Mouse (Mus musculus) lung, embryonic 14.5 days (tissue): ENCODE measurements around the gene 2010003K11Rik. TPM values are rescaled to one million over a fixed set of nuclear protein-coding genes. Genes with fewer than 3 reads are reported as not detected.

Source experiments
- ATAC-seq: fragments of 200-750 bp; cut with Nextera tagmentation; 2 replicates; pipeline ENCODE4 v1.8.0; 2017; ENCODE audit warnings: mild to moderate bottlenecking, moderate TSS enrichment, moderate library complexity; ENCODE audit not compliant: insufficient read depth
- DNase-seq: peaks from one replicate; pipeline ENCODE4 v3.0.0-alpha.2; 2015
- H3K27ac ChIP-seq: fragments of 300-500 bp; sonication (generic); 2 replicates; pipeline ENCODE4 v1.5.1; 2014; ENCODE audit warnings: low read depth, mild to moderate bottlenecking, moderate library complexity
- H3K27me3 ChIP-seq: fragments of 300-500 bp; sonication (generic); 2 replicates; pipeline ENCODE4 v1.6.1; 2014; ENCODE audit warnings: low read length, control low read depth; ENCODE audit not compliant: insufficient read depth
- H3K36me3 ChIP-seq: fragments of 300-500 bp; sonication (generic); 2 replicates; pipeline ENCODE4 v1.6.1; 2014; ENCODE audit warnings: control low read depth; ENCODE audit not compliant: insufficient read depth
- H3K4me1 ChIP-seq: fragments of 300-500 bp; sonication (generic); 2 replicates; pipeline ENCODE4 v1.6.1; 2014; ENCODE audit warnings: antibody characterized with exemption, control low read depth; ENCODE audit not compliant: insufficient read depth
- H3K4me2 ChIP-seq: fragments of 300-500 bp; sonication (generic); 2 replicates; pipeline ENCODE4 v1.6.1; 2014; ENCODE audit warnings: mild to moderate bottlenecking
- H3K4me3 ChIP-seq: fragments of 300-500 bp; sonication (generic); 2 replicates; pipeline ENCODE4 v1.5.1; 2014; ENCODE audit warnings: low read depth, low read length
- H3K9ac ChIP-seq: fragments of 300-500 bp; sonication (generic); 2 replicates; pipeline ENCODE4 v1.6.1; 2014
- H3K9me3 ChIP-seq: fragments of 300-500 bp; sonication (generic); 2 replicates; pipeline ENCODE4 v1.6.1; 2016; ENCODE audit warnings: low read depth, low read length, control low read depth
- CTCF ChIP-seq: IDR thresholded peaks from 2 replicates; pipeline ENCODE4 v1.5.1; 2016; ENCODE audit warnings: antibody characterized with exemption, low read depth
- WGBS: fragments of 180-500 bp; shearing (Covaris S2); extraction: QIAGEN DNeasy Blood & Tissue Kit; methylation state at CpG from one replicate; pipeline ENCODE4 v1.1.7; 2014; 5-methylcytosine and 5-hydroxymethylcytosine counted together
- polyA plus RNA-seq: library from polyadenylated mRNA; unstranded; fragments of >200 nt; fragmentation: Nextera tagmentation; extraction: Ambion mirVana; gene quantifications from 2 replicates; pipeline ENCODE4 v1.2.1, GENCODE M21; 2014

The 2010003K11Rik gene
- not detected in 2 replicates for polyA plus RNA-seq

DNA sequence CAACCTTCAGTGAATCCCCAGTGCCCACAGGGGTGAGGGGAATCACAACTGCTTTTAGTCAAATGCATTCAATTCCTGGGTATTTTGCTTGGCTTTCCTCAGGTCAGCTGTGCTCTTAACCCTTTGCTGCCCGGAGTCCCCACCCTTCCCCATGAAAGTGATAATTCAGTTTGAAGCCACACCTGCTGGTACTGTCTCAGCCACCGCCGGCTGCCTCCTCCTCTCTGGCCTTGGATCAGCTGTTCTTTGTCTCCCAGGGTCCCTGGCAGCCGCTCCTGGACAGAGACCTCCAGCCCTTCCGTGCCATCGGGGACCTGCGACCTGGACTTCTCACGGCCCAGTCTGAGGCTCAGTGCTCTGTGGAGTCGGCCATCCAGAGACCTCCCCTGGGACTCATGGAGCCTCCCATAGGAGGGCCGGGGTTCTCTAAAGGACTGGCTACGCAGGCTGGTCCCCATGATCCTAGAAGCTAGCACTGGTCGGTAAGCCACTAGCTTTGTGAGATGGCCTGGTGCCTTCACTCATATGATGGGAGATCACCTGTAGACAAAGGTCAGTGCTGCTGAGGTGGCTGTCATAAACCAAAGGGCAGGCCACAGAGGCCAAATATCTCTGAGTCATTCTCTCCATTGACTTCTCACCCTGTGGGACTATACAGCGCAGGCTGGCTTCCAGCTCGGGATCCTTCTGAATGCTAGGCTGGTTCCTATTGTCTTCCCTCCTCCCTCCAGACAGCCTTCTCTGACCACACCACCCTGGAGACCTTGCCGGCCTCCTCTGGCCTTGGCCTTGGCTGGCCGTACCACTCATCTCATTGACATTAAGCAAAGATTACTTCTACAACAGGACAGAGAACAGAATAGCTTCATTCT lies at the start of gene 2010003K11Rik:
Gene 2010003K11Rik (minus strand): TSS at position 522 of the 872 bp plus-strand sequence.
- WGBS = 67% methylated on average over 16 of the region's 16 CpGs
- no peak for ATAC-seq
- no peak within 1 kb of the TSS for H3K9ac ChIP-seq
- no peaks in the 10 kb centered on the region for H3K36me3 ChIP-seq
- H3K27me3 ChIP-seq = no peaks in the 10 kb centered on the region
- H3K4me3 ChIP-seq = no peak within 1 kb of the TSS
- H3K4me2 ChIP-seq = peak within 1 kb of the TSS; percentile 38; the same call in 1 of the 2 replicates
- H3K4me1 ChIP-seq = no peaks in the 10 kb centered on the region
- H3K9me3 ChIP-seq = no peaks in the 10 kb centered on the region
- no peak for DNase-seq
- no peak for TF ChIP-seq CTCF
- H3K27ac ChIP-seq = no peak within 1 kb of the TSS

DNA sequence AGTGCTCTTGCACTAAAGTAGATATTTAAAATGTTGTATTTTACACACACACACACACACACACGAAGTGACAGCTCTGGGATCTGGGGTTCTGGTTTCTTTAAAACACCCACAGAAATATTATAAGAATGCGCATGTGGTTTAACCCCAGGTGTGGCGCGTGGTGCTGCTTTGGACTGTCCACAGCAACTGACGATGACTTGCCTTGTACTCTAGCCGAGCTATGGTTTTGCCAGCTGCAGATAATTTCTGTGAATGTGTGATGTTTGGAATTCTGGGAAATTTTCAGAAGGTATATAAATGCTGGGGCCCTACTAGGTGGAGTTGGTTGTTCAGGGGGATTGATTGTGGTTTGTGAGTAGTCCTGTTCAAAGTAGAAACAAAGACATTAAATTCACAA lies 49.4 kb upstream of the 2010003K11Rik start:
- ATAC-seq (no peak), DNase-seq (no peak)
- Histone ChIP-seq H3K27me3 (no peaks in the 10 kb centered on the region), H3K9ac (no peak overlapping the region), H3K36me3 (no peaks in the 10 kb centered on the region), H3K4me1 (no peaks in the 10 kb centered on the region), H3K4me3 (no peak overlapping the region), H3K9me3 (no peaks in the 10 kb centered on the region), H3K4me2 (no peak overlapping the region), H3K27ac (no peak overlapping the region)
- WGBS = 79% methylated on average over 6 of the region's 6 CpGs
- no peak for TF ChIP-seq CTCF

DNA sequence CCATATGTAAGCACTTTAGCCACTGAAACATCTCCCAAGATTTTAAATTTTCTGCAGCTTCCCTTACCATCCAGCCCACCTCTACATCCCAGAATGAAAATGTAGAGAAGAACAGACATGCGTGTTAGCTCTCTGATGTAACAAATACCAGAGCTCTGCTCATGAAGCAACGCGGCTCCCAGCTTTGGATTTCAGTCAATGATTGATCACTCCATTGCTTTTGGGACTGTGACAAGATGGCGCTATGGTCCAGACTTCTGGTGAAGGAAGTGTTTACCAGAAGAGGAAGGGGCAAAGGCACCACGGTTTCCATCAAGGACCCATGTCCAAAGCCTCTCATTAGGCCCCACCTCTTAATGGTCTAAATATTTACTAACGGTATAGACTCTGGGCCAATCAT lies 47.5 kb upstream of the 2010003K11Rik start:
- Histone ChIP-seq H3K36me3 (no peaks in the 10 kb centered on the region), H3K4me2 (no peak overlapping the region), H3K9me3 (no peaks in the 10 kb centered on the region), H3K9ac (no peak overlapping the region), H3K27me3 (no peaks in the 10 kb centered on the region), H3K27ac (no peak overlapping the region), H3K4me1 (no peaks in the 10 kb centered on the region), H3K4me3 (no peak overlapping the region)
- no peak for DNase-seq
- WGBS = 85% methylated on average over 6 of the region's 6 CpGs
- TF ChIP-seq CTCF = no peak
- no peak for ATAC-seq

DNA sequence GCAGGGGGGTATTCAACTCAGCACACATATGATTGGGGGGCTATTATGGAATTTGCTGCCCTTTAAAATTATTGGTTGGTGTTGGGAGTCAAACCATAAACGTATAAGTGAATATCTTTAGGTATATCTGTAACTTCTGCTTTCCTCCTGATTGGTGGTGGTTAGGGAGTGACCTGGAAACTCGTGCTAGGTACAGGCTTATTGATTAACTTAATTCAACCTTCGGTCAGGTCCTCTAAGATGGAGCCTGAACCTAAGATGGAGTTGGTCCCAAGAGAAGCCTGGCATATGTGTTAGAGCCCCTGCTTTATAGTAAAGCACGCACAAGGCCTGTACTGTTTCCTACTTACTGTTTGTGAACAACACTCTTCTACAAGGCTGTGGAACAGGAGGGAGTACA lies 46.7 kb upstream of the 2010003K11Rik start:
- Histone ChIP-seq H3K27ac (no peak overlapping the region), H3K9ac (no peak overlapping the region), H3K4me1 (no peaks in the 10 kb centered on the region), H3K4me3 (no peak overlapping the region), H3K4me2 (no peak overlapping the region), H3K27me3 (no peaks in the 10 kb centered on the region), H3K9me3 (no peaks in the 10 kb centered on the region), H3K36me3 (no peaks in the 10 kb centered on the region)
- 80% methylated on average over 4 of the region's 4 CpGs for WGBS
- no peak for TF ChIP-seq CTCF
- no peak for ATAC-seq
- no peak for DNase-seq

DNA sequence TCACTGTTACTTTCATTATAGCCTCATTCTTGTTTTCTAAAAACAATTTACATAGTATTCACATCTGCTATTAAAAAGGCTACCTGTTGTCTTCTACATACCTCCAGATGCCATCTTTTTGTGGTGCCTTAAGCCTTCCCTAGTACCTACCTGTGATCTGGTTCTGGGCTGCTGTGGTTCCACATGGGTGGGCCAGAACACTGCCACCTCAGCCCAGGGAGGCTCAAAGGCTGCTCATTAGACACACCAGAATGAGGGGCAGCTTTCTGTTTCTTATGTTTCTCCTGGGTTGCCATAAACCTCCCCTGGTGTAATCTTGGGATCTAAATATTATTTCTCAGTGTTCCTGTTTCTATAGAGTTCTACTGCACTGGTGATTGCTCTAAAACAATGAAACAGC lies 43.7 kb upstream of the 2010003K11Rik start:
- no peak for ATAC-seq
- H3K36me3 ChIP-seq = no peaks in the 10 kb centered on the region
- H3K4me1 ChIP-seq = no peaks in the 10 kb centered on the region
- no peak overlapping the region for H3K27ac ChIP-seq
- no peak overlapping the region for H3K4me2 ChIP-seq
- H3K9ac ChIP-seq = no peak overlapping the region
- no peak overlapping the region for H3K4me3 ChIP-seq
- TF ChIP-seq CTCF = no peak
- DNase-seq = no peak
- no peaks in the 10 kb centered on the region for H3K9me3 ChIP-seq
- H3K27me3 ChIP-seq = no peaks in the 10 kb centered on the region

DNA sequence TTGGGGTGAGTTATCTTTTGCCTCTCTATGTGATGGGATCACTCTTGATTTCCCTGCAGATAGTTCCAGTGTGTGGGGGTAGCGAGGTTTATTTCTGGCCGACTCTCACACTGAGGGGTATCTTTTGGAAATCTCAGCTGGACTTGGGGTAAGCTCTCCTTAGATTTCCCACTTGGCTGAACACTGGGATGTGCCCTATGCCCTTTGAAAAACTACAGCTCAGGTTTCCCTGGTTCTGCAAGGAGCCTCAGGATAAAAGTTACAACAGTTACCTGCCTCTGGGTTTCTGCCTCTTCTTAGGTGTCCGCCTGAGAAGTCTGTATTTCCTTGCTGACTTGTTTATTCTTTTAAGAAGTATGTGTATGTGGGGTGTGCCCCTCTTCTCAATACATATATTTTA lies 42.6 kb upstream of the 2010003K11Rik start:
- no peak overlapping the region for H3K4me2 ChIP-seq
- H3K27me3 ChIP-seq = no peaks in the 10 kb centered on the region
- H3K27ac ChIP-seq = no peak overlapping the region
- H3K9me3 ChIP-seq = no peaks in the 10 kb centered on the region
- ATAC-seq (no peak), DNase-seq (no peak)
- H3K4me3 ChIP-seq = no peak overlapping the region
- no peak for TF ChIP-seq CTCF
- WGBS = 87% methylated on average over 3 of the region's 3 CpGs
- H3K36me3 ChIP-seq = no peaks in the 10 kb centered on the region
- H3K4me1 ChIP-seq = no peaks in the 10 kb centered on the region
- no peak overlapping the region for H3K9ac ChIP-seq

DNA sequence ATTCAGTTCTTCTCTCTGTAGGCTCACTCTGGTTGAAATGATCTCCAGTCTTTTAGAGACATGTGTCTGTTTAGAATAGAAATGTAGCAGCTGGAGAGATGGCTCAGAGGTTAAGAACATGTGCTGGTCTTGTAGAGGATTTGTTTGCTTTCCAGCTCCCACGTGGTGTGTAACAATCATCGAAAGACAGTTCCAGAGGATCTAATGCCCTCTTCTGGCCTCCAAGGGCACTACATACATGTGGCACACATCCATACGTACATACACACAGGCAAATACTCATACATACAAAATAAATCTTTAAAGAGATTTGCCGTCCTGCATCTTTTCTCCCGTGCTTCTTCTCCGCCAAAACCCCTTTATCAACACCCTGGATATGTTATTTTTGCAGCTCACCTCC lies 41.9 kb upstream of the 2010003K11Rik start:
- no peak for DNase-seq
- ATAC-seq = no peak
- H3K9me3 ChIP-seq = no peaks in the 10 kb centered on the region
- H3K4me3 ChIP-seq = no peak overlapping the region
- 84% methylated on average over 6 of the region's 6 CpGs for WGBS
- H3K9ac ChIP-seq = no peak overlapping the region
- H3K36me3 ChIP-seq = no peaks in the 10 kb centered on the region
- no peak overlapping the region for H3K4me2 ChIP-seq
- no peaks in the 10 kb centered on the region for H3K27me3 ChIP-seq
- peak; percentile 15; the same call in 1 of the 2 replicates for TF ChIP-seq CTCF
- H3K4me1 ChIP-seq = no peaks in the 10 kb centered on the region
- no peak overlapping the region for H3K27ac ChIP-seq
